Mouse (Mus musculus): ENCODE measurements around the gene Fam129a. TPM values are rescaled to one million over a fixed set of nuclear protein-coding genes. Genes with fewer than 3 reads are reported as not detected.
"Not testable (repeated sequence)": the region's sequence is repeated elsewhere in the genome, so short reads cannot be mapped to it uniquely, and the experiment has no call there.

Gene Fam129a
- polyA plus RNA-seq, 1 experiment from 2014 or later: 4.6 TPM

GRCm38 (mm10) chr1:151596562-151596961 is 25.6 kb downstream of the Fam129a start:
- 53% methylated on average over 8 of the region's 8 CpGs for WGBS
- no peak for TF ChIP-seq CTCF (IDR thresholded peaks at IDR 0.05; ENCODE audit: low read depth)

GRCm38 (mm10) chr1:151597677-151598297 is 26.8 kb downstream of the Fam129a start:
- DNase-seq (no peak), ATAC-seq (ENCODE audit: insufficient read depth) (no peak)
- TF ChIP-seq CTCF (IDR thresholded peaks at IDR 0.05; ENCODE audit: low read depth): no peak
- Histone ChIP-seq H3K27me3 (ENCODE audit: insufficient read depth, low read length) (no peaks in the 10 kb centered on the region), H3K27ac (ENCODE audit: low read depth) (no peak overlapping the region), H3K4me3 (ENCODE audit: low read depth, low read length) (no peak overlapping the region), H3K9ac (no peak overlapping the region), H3K36me3 (ENCODE audit: insufficient read depth) (no peaks in the 10 kb centered on the region), H3K4me2 (no peak overlapping the region), H3K4me1 (ENCODE audit: insufficient read depth) (no peaks in the 10 kb centered on the region; the same call in 1 of the 2 replicates), H3K9me3 (ENCODE audit: low read depth, low read length) (no peaks in the 10 kb centered on the region)
- 67% methylated on average over 6 of the region's 6 CpGs for WGBS

More at GRCm38 (mm10) chr1:151596562-151596961, 25.6 kb downstream of the Fam129a start:
- DNase-seq (no peak), ATAC-seq (ENCODE audit: insufficient read depth) (no peak)
- Histone ChIP-seq H3K4me1 (ENCODE audit: insufficient read depth) (no peaks in the 10 kb centered on the region; the same call in 1 of the 2 replicates), H3K4me2 (no peak overlapping the region), H3K9ac (no peak overlapping the region), H3K36me3 (ENCODE audit: insufficient read depth) (no peaks in the 10 kb centered on the region), H3K4me3 (ENCODE audit: low read depth, low read length) (no peak overlapping the region), H3K27me3 (ENCODE audit: insufficient read depth, low read length) (no peaks in the 10 kb centered on the region), H3K9me3 (ENCODE audit: low read depth, low read length) (no peaks in the 10 kb centered on the region), H3K27ac (ENCODE audit: low read depth) (no peak overlapping the region)

- Histone ChIP-seq H3K4me3 (ENCODE audit: low read depth, low read length) (no peak overlapping the region), H3K27ac (ENCODE audit: low read depth) (no peak overlapping the region), H3K4me1 (ENCODE audit: insufficient read depth) (no peaks in the 10 kb centered on the region; the same call in 1 of the 2 replicates), H3K36me3 (ENCODE audit: insufficient read depth) (no peaks in the 10 kb centered on the region), H3K27me3 (ENCODE audit: insufficient read depth, low read length) (no peaks in the 10 kb centered on the region), H3K9me3 (ENCODE audit: low read depth, low read length) (no peaks in the 10 kb centered on the region), H3K9ac (no peak overlapping the region), H3K4me2 (no peak overlapping the region)
- 95% methylated on average over 2 of the region's 2 CpGs for WGBS
- DNase-seq (no peak), ATAC-seq (ENCODE audit: insufficient read depth) (no peak)
- no peak for TF ChIP-seq CTCF (IDR thresholded peaks at IDR 0.05; ENCODE audit: low read depth)
Measured at GRCm38 (mm10) chr1:151598876-151599275, 27.9 kb downstream of the Fam129a start.

DNA sequence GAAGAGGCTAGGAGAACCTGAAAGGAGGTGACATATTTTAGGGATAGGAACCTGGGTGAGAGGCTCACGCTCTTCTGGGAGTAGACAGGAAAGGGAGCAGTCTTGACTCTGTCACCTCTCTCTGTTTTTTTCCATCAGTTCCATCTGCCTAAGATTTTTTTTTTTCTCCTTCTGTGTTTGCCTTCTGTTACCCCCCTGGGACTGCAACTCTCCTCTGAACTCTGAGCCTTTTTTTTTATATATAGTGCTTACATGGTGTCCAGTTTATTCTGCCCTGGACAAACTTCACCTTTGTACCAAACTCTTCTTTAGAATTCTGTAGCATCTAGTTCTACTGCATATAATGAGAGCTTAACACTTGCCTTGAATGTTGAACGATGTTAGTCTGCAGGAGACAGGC is 33.3 kb downstream of the Fam129a start:
- no peak overlapping the region for H3K4me3 ChIP-seq (ENCODE audit: low read depth, low read length)
- DNase-seq (no peak), ATAC-seq (ENCODE audit: insufficient read depth) (no peak)
- H3K9ac ChIP-seq: no peak overlapping the region
- TF ChIP-seq CTCF (IDR thresholded peaks at IDR 0.05; ENCODE audit: low read depth): no peak
- H3K36me3 ChIP-seq (ENCODE audit: insufficient read depth): no peaks in the 10 kb centered on the region
- no peak overlapping the region for H3K4me2 ChIP-seq
- H3K9me3 ChIP-seq (ENCODE audit: low read depth, low read length): no peaks in the 10 kb centered on the region
- no peaks in the 10 kb centered on the region for H3K27me3 ChIP-seq (ENCODE audit: insufficient read depth, low read length)
- no peaks in the 10 kb centered on the region for H3K4me1 ChIP-seq (ENCODE audit: insufficient read depth)
- H3K27ac ChIP-seq (ENCODE audit: low read depth): no peak overlapping the region
- 40% methylated on average over 2 of the region's 2 CpGs for WGBS

DNA sequence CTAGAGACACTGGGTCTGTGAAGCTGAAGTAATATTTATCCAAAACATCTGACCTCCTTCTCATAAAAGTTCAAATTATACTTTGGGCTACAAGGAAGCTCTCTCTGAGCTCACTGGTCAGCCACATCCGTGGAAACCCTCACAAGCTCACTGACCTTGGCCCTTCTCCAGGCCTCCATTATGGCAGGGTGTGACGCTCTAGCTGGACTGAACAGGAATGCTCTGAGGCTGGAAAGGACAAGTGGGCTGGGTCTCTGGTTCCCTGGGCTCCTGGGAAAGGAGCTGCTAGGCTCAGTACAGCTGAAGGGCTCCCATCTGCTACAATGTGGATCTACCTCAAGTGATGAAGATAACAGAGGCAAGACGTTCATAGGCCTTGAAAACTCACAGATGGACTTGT is 37.0 kb downstream of the Fam129a start:
- 59% methylated on average over 3 of the region's 3 CpGs for WGBS
- H3K4me3 ChIP-seq (ENCODE audit: low read depth, low read length); H3K27ac ChIP-seq (ENCODE audit: low read depth); H3K4me1 ChIP-seq (ENCODE audit: insufficient read depth); H3K36me3 ChIP-seq (ENCODE audit: insufficient read depth); ATAC-seq (ENCODE audit: insufficient read depth); DNase-seq; H3K4me2 ChIP-seq; H3K27me3 ChIP-seq (ENCODE audit: insufficient read depth, low read length); H3K9ac ChIP-seq; H3K9me3 ChIP-seq (ENCODE audit: low read depth, low read length): not testable (repeated sequence)

DNA sequence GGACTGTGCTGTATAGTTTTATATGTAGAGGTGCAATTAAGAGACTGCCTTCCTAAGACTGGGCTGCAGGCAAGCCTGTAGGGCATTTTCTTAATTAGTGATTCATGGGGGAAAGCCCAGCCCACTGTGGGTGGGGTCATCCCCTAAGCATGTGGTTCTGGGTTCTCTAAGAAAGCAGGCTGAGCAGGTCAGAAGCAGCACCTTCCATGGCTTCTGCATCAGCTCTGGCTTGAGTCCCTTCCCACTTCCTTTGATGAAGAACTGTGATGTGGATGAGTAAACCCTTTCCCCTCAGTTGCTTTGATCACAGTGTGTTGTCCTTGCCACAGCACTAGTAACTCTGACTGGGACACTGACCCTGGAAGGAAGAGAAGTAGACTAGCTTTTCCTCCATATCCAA is 39.6 kb downstream of the Fam129a start:
- H3K27me3 ChIP-seq (ENCODE audit: insufficient read depth, low read length): no peaks in the 10 kb centered on the region
- H3K4me3 ChIP-seq (ENCODE audit: low read depth, low read length): no peak overlapping the region
- no peaks in the 10 kb centered on the region for H3K36me3 ChIP-seq (ENCODE audit: insufficient read depth)
- H3K27ac ChIP-seq (ENCODE audit: low read depth): no peak overlapping the region
- H3K4me1 ChIP-seq (ENCODE audit: insufficient read depth): no peaks in the 10 kb centered on the region
- DNase-seq (no peak), ATAC-seq (ENCODE audit: insufficient read depth) (no peak)
- TF ChIP-seq CTCF (IDR thresholded peaks at IDR 0.05; ENCODE audit: low read depth): no peak
- H3K9me3 ChIP-seq (ENCODE audit: low read depth, low read length): no peaks in the 10 kb centered on the region
- no peak overlapping the region for H3K4me2 ChIP-seq
- no peak overlapping the region for H3K9ac ChIP-seq

- no peak overlapping the region for H3K27ac ChIP-seq (ENCODE audit: low read depth)
- H3K4me3 ChIP-seq (ENCODE audit: low read depth, low read length): no peak overlapping the region
- no peaks in the 10 kb centered on the region for H3K36me3 ChIP-seq (ENCODE audit: insufficient read depth)
- 43% methylated on average over 10 of the region's 10 CpGs for WGBS
- no peak overlapping the region for H3K4me2 ChIP-seq
- H3K9me3 ChIP-seq (ENCODE audit: low read depth, low read length): no peaks in the 10 kb centered on the region
- H3K27me3 ChIP-seq (ENCODE audit: insufficient read depth, low read length): no peaks in the 10 kb centered on the region
- TF ChIP-seq CTCF (IDR thresholded peaks at IDR 0.05; ENCODE audit: low read depth): no peak
- no peak for DNase-seq
- no peak overlapping the region for H3K9ac ChIP-seq
- H3K4me1 ChIP-seq (ENCODE audit: insufficient read depth): 0 out of 2 replicates have a peak, but pooled peaks cover under 1% of the 10 kb centered on the region
- ATAC-seq (ENCODE audit: insufficient read depth): no peak
Measured at GRCm38 (mm10) chr1:151614320-151614935, 43.4 kb downstream of the Fam129a start.
